Mouse (Mus musculus) MEL-GATA-1-ER (cell line): Measurements from ENCODE around the gene Rras2.

ENCODE experiments used
- DNase-seq: peaks from one replicate; pipeline ENCODE4 v3.0.0-alpha.2; 2012; ENCODE audit warnings: low read depth; ENCODE audit errors: extremely low read depth

Rras2 gene

GRCm38 (mm10) chr7:114117444-114117905, at the start of gene Rras2:
Rras2 (minus strand) TSS chr7:114117781.
- DNase-seq, result no peak

- DNase-seq, result no peak
Measured at GRCm38 (mm10) chr7:114162975-114163374, 45.4 kb upstream of the Rras2 start.

GRCm38 (mm10) chr7:114161101-114161500, 43.5 kb upstream of the Rras2 start:
- DNase-seq, result no peak

- DNase-seq, result no peak
Measured at GRCm38 (mm10) chr7:114157716-114158278, 40.2 kb upstream of the Rras2 start.

- no peak for DNase-seq
Measured at GRCm38 (mm10) chr7:114156364-114156763, 38.8 kb upstream of the Rras2 start.

- no peak for DNase-seq
Measured at GRCm38 (mm10) chr7:114155053-114155865, 37.7 kb upstream of the Rras2 start.

- no peak for DNase-seq
Measured at GRCm38 (mm10) chr7:114151036-114151780, 33.6 kb upstream of the Rras2 start.

- no peak for DNase-seq
Measured at GRCm38 (mm10) chr7:114149564-114149963, 32.0 kb upstream of the Rras2 start.

GRCm38 (mm10) chr7:114149135-114149534, 31.6 kb upstream of the Rras2 start:
- no peak for DNase-seq

GRCm38 (mm10) chr7:114145841-114146240, 28.3 kb upstream of the Rras2 start:
- DNase-seq, result no peak

GRCm38 (mm10) chr7:114142151-114142798, 24.7 kb upstream of the Rras2 start:
- no peak for DNase-seq

- no peak for DNase-seq
Measured at GRCm38 (mm10) chr7:114140026-114140425, 22.4 kb upstream of the Rras2 start.

GRCm38 (mm10) chr7:114139400-114139799, 21.8 kb upstream of the Rras2 start:
- no peak for DNase-seq

GRCm38 (mm10) chr7:114138261-114138660, 20.7 kb upstream of the Rras2 start:
- no peak for DNase-seq

GRCm38 (mm10) chr7:114135166-114135565, 17.6 kb upstream of the Rras2 start:
- no peak for DNase-seq

- DNase-seq, result no peak
Measured at GRCm38 (mm10) chr7:114133957-114134356, 16.4 kb upstream of the Rras2 start.

- DNase-seq, result no peak
Measured at GRCm38 (mm10) chr7:114132316-114132715, 14.7 kb upstream of the Rras2 start.

GRCm38 (mm10) chr7:114129281-114129680, 11.7 kb upstream of the Rras2 start:
- no peak for DNase-seq

- DNase-seq, result no peak
Measured at GRCm38 (mm10) chr7:114118180-114118579, 599 bp upstream of the Rras2 start.

- no peak for DNase-seq
Measured at GRCm38 (mm10) chr7:114116711-114117351, 750 bp downstream of the Rras2 start.

GRCm38 (mm10) chr7:114115961-114116360, 1.6 kb downstream of the Rras2 start:
- no peak for DNase-seq
